Mouse (Mus musculus) lung, postnatal 14 days (tissue): Measurements from ENCODE around the gene Il25.

Experiments used
- DNase-seq: peaks from one replicate; pipeline ENCODE4 v3.0.0; 2021

Il25 gene

DNA sequence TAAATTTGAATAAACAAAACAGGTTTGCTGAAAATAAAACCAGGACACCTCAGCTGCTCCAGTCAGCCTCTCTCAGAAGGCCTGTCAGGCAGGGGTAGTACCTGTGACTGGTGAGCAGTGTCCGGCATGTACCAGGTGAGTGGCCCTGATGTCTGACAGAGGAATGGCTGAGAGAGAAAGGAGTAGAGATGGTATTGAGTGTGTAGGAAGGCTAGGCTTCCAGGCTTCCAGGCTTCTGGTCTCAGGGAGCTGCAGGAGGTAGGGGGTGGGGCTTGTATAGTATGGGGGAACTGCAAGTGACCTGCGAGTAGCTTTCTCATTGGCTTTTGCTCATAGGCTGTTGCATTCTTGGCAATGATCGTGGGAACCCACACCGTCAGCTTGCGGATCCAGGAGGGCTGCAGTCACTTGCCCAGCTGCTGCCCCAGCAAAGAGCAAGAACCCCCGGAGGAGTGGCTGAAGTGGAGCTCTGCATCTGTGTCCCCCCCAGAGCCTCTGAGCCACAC lies at the start of gene Il25:
Gene Il25, plus strand, starts transcription at position 51 of the 506 bp plus-strand sequence.
- no peak for DNase-seq

DNA sequence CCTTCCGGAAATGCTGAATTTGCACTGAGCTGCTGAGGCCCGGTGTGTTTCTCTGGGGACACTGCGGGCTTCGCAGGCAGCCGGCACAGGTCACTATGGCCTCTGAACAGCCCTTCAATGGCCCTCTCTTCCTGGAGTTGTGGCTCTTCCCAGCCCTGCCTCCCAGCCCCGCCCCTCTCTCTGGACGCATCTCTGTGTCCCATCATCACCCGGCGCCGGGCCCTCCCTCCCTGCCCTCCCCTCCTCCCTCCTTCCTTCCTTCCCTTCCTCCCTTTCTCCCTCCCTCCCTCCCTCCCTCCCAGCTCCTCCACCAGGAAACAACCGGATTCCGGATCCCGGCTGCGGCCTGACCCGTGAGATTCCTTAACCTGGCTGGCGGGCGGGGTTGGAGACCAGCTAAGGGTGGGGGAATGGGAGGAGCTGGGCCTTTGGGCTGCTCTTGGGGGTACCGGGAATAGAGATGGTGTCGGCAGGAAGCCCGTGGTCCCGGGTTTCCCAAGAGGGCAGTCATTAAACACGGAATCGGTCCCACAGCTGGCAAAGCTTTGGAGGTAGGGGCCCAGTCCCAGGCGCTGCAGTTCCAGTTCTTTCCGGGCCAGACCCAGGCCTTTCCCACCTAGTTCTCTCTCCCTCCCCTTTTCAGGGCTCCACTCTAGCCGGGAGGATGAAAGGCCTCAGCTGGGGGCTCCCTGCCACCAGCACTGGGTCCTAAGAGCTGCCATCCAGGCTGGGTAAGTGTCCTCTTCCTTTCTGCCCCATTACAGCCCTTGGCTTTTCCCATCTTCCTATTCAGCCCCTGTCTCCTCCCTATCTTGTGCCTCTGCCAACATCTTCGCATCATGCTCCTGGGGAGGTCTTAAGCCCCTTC lies 49.1 kb upstream of the Il25 start, which contains the start of the genes Bcl2l2 and Gm20521:
Gene Bcl2l2, plus strand, starts transcription at position 224 of the 868 bp plus-strand sequence.
Gene Gm20521, plus strand, starts transcription at position 288 of the 868 bp plus-strand sequence.
- peak; percentile 85 for DNase-seq

DNA sequence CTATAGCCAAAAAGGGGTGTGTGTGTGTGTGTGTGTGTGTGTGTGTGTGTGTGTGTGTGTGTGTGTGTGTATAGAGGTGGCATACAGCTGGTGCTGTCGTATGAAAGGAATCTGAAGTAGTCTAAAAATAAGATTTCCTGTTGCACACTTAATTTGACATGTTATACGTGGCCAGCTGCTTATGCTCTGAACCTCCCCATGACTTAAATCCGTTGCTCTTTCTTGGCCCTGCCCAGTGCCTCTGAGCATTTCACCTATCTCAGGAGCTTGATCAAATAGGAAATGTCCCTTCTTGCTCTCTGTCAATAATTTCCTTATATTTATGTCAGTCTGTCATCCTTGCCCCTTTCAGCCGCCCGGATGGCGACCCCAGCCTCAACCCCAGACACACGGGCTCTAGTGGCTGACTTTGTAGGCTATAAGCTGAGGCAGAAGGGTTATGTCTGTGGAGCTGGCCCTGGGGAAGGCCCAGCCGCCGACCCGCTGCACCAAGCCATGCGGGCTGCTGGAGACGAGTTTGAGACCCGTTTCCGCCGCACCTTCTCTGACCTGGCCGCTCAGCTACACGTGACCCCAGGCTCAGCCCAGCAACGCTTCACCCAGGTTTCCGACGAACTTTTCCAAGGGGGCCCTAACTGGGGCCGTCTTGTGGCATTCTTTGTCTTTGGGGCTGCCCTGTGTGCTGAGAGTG lies 48.3 kb upstream of the Il25 start:
- no peak for DNase-seq

DNA sequence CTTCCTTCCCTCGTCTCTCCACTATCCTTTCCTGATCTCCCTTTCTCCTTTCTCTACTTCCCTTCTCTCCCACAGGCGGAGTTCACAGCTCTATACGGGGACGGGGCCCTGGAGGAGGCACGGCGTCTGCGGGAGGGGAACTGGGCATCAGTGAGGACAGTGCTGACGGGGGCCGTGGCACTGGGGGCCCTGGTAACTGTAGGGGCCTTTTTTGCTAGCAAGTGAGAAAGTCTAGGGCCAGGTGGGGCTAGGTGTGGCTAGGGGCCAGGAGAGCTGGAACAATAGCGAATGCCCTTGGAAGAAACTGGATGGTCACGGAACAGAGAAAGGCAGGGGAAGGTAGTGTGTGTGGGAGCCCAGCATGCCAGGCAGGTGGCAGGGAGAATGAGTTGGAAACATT lies 47.2 kb upstream of the Il25 start:
- no peak for DNase-seq

DNA sequence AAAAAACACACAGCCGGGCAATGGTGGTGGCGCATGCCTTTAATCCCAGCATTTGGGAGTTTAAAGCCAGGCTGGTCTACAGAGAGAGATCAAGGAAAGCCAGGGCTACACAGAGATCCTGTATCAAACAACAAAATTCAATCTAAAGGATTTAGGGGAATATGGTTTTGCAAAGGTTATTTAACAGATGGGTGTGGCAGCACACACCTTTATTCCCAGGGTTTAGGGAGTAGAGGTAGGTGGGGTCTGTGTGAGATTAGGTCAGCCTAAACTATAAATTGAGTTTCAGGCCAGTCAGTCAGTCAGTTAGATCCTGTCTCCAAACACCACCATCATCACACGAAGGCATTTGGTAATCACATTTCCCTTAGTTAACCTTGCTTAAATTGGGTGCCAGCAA lies 40.3 kb upstream of the Il25 start, which contains the start of gene Pabpn1:
Gene Pabpn1, plus strand, starts transcription at position 301 of the 400 bp plus-strand sequence.
- no peak for DNase-seq

DNA sequence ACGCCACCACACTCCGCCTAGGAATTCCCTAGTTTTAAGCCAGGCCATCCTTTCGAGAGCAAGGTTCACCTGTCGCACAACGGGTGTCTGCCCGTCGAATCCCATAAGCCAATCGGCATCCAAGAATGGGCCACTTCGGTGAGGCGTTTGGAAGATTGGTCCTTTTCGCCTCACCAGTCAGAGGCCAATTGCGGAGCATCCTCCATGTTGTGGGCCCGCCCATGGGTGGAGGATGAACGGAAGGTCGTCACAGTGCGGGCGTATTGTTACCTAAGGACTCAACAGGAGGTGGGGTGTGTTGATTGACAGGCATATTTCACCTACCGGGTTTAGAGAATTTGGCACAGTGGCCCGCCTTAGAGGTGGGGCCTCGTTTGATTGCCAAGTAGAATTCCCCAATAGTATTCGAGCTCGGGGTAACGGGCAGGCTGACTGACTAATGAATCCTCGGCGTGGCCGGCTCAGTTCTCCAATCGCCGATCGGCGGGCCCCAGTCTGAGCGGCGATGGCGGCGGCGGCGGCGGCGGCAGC lies 38.8 kb upstream of the Il25 start:
- peak; percentile 95 for DNase-seq

DNA sequence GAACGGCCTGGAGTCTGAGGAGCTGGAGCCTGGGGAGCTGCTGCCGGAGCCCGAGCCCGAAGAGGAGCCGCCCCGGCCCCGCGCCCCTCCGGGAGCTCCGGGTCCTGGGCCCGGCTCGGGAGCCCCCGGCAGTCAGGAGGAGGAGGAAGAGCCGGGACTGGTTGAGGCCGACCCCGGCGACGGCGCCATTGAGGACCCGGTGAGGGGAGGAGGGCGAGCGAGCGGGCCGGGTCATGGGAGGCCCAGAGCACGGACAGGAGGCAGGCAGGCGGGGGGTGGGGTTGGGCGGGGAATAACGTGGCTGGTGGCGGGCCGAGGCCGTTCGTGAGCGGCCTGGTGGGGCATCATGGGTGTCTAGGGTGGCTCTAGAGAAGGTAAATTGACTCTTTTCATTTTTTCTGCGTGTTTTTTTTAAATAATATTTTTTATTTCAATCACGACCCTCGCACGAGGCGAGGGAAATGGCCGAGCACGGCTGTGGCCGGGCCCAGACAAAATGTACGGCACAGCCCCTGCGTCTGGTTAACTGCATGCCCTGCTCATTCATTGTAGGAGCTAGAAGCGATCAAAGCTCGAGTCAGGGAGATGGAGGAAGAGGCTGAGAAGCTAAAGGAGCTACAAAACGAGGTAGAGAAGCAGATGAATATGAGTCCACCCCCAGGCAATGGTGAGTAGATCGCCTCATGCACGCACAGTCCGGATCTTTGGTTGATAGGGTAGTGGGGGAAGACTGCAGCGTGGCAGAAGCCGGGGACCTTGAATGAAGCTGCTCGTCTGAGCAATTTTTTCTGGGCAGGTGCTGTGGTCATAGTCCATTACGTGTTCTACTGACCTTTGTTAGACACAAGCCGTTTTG lies 38.0 kb upstream of the Il25 start:
- peak; percentile 67 for DNase-seq

DNA sequence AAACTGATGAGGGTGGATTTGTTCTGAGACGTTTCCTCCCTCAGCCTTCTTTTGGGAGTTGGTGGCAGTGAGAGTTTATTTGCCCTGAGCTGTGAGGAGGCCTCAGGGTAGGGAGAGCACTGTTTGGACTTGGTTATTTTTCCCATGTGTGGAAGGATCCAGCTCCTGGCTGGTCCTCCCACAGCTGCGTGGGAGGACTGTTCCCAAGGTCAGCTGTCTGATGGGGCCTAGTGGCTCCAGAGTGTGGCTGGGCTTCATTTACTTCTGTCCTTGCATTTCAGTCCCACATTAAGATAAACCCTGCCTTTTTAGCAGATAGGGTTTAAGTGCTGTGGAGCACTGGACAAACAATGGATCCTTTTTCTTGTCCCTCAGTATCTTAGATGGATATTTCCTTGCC lies 35.0 kb upstream of the Il25 start:
- DNase-seq: no peak

DNA sequence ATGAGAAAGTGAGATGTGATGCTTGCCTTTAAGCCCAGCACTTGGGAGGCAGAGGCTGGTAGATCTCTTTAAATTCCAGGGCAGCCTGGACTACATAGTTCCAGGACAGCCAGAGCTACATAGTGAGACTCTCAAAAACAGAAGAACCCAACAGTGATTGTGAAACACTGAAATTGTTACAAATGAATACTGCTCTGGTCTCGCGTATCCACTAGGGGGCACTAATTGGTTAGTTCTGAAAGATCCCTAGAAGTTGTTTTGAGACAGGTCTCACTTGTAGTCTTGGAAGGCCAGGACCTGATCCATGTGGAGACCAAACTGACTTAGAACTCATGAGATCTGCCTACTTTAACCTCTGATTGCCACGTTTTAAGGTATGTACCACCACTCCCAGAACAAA lies 32.1 kb upstream of the Il25 start:
- DNase-seq: peak; percentile 81

DNA sequence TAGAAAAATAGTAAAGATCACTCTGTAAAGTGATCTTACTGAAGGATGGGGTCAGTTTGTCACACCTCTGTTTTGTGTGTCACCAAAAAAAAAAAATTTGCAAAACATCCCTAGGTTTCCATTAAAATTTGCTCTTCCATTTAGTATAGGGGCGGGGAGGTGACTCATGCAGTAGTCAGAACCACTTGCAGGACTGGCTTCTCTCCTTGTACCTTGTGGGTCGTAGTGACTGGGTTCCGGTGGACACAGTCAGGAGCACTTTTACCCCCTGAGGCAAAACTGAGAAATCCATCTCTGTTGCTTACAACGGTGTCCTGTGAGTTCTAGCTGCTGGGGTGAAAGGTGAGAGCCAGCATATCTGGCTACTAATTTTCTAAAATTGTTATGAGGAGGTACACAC lies 28.9 kb upstream of the Il25 start:
- DNase-seq: no peak

DNA sequence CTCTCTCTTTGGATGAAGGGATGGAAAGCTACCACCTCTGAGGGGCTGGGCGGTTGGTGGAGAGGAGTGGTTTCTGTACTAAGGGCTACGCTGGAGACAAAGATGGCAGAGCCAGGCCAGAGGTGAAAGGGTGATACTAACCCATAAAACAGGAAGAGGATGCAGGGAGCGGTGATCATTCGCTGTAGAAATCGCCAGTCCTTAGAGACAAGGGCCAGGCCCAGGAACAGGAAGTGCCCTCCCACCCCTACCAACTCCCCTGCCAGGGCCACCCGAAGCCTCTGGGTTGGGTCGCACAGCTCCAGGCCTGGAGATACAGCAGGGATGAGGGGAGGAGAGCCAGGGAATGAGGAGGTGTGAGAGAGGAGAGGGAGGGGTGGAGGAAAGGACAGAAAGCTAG lies 23.8 kb upstream of the Il25 start:
- DNase-seq: no peak

DNA sequence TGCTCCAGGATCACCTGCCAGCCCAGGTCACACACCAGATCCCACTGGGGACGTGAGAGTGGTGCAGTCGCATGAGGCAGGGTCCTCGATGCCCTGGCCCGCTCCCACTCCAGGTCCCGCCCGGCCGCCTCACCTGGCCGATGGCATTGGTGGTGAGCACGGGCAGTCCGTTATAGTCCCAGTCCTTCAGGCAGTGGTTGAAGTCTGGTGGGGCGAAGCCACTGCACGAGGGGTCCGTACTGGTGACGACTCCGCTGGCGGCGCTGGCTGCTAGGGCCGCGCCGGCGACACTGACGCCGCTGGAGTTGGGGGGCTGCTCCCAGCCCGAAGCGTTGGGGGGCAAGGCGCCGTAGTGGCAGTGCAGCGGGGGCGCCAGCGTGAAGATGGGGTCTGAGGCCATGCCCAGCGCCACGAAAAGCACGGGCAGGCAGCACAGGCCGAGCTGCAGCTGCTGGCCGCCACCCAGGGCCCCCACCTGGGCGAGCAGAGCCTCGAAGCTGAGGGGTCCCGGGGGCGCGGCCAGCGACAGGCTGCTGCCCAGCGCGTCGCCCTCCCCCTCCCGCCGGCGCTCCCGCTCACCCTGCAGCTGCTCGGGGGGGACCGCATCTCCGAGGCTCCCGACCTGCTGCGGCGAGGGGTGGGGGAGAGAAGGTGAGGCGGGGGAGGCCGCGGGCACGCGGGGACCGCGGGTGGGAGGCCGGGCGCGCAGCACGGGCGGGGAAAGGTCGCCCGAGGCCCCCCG lies 20.2 kb upstream of the Il25 start:
- DNase-seq: no peak

DNA sequence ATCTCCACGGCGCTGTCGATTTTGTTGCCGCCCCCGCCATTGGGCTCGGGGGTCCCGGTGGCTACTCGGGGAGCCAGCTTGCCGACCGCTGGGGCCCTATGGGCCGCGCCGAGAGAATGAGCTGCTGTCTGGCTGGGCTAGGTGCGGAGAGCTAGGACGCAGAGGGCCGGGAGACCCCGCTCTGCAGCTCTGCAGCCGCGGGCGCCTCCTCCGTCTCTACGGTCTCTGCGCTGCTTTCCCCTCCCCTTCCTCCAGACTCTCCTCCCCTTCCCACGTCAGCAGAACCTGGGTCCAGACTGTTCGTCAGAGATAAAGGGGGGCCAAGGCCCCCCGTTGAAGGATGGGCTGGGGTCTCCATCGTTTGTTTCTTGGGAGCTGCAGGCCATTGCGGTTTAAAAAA lies 19.6 kb upstream of the Il25 start, which contains the start of gene Slc22a17:
Gene Slc22a17, minus strand, starts transcription at position 247 of the 400 bp plus-strand sequence.
- peak; percentile 72 for DNase-seq

DNA sequence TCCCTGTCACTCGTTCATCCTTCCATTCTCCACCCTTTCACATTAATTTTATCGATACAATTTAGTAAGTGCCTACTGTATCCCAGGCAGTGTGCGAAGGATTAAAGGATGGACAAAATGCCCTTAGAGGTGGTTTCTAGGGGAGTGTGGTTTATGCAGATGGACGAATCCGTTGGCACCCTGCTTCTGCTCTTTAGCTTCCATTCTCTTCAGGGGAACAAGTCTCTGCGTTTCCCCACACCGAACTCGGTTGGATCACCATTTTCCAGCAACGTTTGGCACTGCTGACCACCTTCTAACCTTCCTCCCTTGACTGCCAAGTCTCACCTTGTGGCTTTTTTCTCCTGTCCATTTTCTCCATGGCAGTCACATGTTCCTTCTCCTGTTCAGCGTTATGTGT lies 19.2 kb upstream of the Il25 start:
- no peak for DNase-seq

DNA sequence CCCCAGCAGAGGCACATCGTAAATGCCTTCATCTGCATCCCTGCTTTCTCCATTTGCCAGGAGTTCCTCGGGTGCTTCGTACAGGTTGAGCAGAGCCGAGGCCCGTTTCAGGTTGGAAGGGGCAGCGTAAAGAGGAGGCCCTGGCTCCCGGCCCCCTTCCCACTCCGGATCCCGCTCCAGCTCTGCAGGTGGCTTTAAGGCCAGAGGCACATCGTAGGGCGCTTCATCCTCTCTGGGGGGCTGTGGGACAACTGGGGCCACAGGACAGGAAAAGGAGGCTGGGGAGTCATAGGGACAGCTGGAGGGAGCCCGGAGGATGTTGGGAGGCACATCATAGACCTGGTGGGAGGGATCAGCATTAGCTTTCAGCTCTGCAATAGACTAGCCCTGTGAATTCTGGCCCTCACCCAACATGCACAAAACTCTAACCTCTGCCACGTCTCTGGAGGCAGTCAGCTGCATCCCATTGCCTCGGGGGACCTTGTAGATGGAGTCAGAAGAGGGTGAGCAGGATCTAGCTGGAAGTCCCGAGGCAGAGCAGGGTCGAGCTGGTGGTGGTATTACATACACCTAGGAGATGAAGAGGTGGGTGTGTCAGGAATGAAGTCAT lies 12.3 kb upstream of the Il25 start:
- DNase-seq: no peak

DNA sequence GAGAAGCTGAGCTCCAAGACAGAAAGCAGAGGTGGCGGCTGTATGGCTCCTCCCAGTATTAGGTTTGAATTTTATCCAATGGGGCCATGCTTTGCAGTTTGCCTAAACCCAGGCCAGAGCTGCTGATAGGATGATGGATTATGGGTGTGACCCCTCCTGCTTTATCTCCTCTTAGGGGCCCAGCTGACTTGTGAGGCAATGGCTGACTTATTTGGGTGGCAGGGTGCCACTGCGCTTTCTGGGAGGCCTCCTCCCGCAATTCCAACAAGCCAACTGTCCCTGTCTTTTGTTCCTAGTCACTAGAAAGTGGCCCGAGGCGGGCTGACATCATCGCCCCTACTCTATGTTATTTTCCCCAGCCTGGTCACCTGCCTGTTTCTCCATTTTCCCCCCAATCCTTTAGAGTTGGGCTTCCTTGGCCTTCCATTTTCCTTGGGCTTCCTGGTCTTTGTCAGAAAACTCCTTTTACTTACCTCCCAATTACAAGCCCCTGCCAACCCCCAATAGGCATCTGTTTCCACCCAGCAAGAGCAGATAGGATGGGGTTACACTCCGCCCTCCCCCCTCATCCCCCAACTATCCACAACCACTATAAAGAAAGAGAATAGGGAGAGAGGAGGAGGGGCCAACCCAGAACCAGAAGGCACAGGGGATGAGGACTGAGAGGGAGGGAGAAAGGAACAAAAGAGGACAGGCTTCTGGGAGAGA lies 7.7 kb upstream of the Il25 start:
- DNase-seq: peak; percentile 35

DNA sequence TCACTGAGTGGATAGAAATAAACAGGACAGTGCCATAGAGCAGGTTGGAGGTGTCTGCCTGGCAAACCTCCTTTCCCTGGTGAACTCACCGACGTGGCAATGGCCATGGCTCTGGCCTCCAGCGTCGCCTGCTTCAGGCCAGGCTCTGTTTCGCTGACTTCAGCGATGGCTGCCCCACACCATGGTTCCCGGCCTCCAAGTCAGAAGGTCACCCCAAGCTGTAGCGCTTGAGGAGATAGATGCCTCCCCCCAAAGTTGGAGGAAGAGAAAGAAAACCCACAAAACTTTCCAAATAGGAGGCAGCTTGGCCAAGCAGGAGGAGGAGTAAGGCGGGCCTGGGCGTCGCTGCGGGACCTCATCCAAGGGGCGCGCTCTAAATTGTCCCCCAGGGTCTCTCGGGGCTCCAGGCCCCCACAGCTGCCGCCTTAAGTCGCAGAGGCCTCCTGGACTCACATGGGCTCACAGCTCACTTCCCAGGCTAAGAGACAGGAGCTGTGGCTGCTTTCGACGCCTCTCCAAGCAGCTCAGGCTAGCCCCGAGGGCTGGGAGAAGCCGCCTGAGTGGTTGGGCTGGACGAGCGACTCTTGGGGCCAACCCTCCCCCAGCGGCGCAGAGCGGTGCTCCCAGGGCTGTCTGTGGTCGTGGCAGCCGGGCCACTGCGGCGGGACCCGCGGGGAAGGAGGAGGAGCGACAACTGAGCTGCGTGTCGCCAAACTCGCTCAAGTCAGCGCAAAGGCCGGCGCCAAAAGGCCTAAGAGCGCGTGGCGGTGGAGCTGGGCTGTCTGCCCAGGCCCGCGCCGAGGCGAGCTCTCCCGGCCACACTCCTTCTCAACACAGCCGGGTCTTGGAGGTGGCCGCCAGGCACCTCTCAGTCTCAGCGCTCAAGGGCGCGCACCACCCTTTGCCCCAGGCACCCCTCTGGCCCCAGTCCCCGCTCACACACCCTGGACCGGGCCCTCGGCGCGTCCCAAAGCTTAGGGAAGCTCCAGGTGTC lies 6.8 kb upstream of the Il25 start, which contains the start of gene Efs:
Gene Efs, minus strand, starts transcription at position 778 of the 994 bp plus-strand sequence.
- peak; percentile 50 for DNase-seq

DNA sequence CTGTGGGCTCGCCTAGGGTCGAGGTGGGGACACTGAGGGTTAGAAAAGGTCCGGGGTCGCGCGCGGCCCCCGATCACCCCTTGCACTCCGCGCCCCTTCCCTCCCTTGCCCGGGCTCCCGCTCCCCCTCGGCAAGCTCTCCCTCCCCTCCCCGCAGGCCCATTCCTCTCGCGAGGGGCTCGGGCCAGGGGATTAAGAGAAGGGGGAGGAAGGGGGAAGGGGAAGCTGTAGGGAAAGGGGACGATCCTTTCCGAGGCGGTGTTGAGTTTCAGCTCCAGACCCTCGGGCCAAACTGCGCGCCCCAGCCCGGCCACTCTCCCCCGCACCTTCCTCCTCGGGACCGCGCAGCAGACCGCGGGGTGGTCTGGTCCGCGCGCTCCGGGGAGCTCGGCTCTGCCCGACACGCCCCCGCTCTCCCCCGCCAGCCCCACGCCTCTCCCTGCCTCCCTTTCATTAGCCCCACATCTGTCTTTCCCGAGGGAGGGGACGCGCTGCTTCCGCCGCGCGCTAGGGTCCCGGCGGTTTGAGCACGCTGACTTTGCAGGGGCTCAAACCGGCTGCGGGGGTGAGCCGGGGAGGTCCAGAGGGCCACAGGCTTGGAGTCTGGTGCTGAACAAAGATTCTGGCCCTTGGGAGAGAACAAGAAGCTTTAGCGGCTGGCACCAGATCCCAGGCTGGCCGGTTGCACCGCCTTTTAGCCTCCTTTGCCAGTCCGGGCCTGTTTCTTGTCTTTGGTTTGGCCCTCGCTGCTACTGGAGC lies 5.9 kb upstream of the Il25 start:
- DNase-seq: peak; percentile 40
